Mouse (Mus musculus): ENCODE measurements around the gene Invs. TPM values are rescaled to one million over a fixed set of nuclear protein-coding genes. Genes with fewer than 3 reads are reported as not detected.

Gene Invs
- polyA plus RNA-seq, 1 experiment: 3.1 TPM

DNA sequence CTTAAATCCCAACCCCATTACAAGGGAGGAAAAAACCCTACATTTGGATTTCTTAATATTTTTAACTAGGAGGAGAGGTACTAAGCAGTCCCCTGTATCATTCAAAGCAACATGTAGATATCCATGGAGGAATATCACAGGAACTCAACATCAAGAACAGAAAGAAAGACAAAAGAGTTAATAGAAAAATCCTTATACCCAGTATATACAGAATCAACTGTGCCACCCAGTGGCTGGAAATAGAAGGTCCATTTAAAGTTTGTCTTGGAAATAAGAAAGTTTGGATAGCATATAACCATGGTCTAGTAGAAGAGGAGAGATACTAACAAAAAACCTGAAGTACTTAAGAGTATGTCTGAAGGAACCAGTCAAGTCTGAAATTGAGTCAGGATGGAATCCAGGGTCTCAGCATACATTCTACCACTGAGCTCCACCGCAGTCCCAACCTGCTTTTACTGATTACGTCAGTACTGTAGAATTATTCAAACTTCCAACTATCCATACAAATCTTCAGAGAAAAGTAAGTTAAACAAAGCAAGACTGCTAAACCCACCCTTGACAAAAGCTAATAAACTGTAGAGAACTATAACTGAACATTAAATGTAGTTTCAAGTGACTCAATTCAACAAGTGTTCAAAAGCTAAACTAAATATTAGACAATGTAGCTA is 174.7 kb downstream of the Invs start:
- Histone ChIP-seq H3K4me3 (no peak overlapping the region), H3K4me2 (ENCODE audit: low read depth) (no peak overlapping the region), H3K27me3 (ENCODE audit: control insufficient read depth, insufficient read depth, insufficient read length) (no peaks in the 10 kb centered on the region), H3ac (ENCODE audit: control insufficient read depth, insufficient read length) (no peak overlapping the region), H3K79me2 (ENCODE audit: control insufficient read depth, insufficient read depth) (peaks cover 4% of the 10 kb centered on the region), H3K36me3 (ENCODE audit: control insufficient read depth, insufficient read depth) (peaks cover 55% of the 10 kb centered on the region)
- TF ChIP-seq POLR2A (IDR thresholded peaks at IDR 0.05; ENCODE audit: insufficient read length, low read depth): no peak
- TF ChIP-seq USF1 (IDR thresholded peaks at IDR 0.05; ENCODE audit: low read depth): no peak
- no peak for TF ChIP-seq MAX (IDR thresholded peaks at IDR 0.05; ENCODE audit: low read depth)
- no peak for TF ChIP-seq MYOG (IDR thresholded peaks at IDR 0.05; ENCODE audit: control insufficient read depth in 1 of 3, insufficient read depth in 1 of 3, insufficient read length in 2 of 3, low read depth in 2 of 3)
- TF ChIP-seq TCF12 (IDR thresholded peaks at IDR 0.05; ENCODE audit: insufficient read depth, poor library complexity, severe bottlenecking): no peak
- TF ChIP-seq E2F4 (IDR thresholded peaks at IDR 0.05; ENCODE audit: insufficient read depth): no peak
- no peak for TF ChIP-seq MYOD1 (IDR thresholded peaks at IDR 0.05; ENCODE audit: control insufficient read depth in 1 of 3, insufficient read length in 2 of 3, low read depth in 2 of 3)
- no peak for TF ChIP-seq CEBPB (IDR thresholded peaks at IDR 0.05; ENCODE audit: insufficient read depth, poor library complexity, severe bottlenecking)

DNA sequence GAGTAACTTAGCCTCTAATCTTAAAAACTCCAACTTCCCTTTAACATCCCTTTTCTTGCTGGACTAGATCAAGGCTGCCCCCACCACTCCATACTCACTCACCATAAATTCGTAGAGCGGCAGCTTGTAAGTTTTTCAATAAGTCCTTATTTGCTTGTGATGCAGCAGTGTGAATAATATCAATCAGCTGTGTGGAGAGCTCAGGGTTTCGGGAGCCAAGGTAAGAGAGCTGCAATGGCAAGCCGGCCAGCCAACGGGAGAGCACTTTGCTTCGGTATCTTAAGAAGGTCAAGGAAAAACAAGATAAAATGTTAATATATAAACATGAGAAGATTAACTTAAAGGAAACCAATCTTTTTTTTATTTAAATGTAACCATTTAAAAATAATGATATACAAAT is 178.9 kb downstream of the Invs start:
- Histone ChIP-seq H3K27me3 (ENCODE audit: control insufficient read depth, insufficient read depth, insufficient read length) (no peaks in the 10 kb centered on the region), H3K36me3 (ENCODE audit: control insufficient read depth, insufficient read depth) (peaks cover 50% of the 10 kb centered on the region)
- TF ChIP-seq MAX (IDR thresholded peaks at IDR 0.05; ENCODE audit: low read depth): no peak

DNA sequence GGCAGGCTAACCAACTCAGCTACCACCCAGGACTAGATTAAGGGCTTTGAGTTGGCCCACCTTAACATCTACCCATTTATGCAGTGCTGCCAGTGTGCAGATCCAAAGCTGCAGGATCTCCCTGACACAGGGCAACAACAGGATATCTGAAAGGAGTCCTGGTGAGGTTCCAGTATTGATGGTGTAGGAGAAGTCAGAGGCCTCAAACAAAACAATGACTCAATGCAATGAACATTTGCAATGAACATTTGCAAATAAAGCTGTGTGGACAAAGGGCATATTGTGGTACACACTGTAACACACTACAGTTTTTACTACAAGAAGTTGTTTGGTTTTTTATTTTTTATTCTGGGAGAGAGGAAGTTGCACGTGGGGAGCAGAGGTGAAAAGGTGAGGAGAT is 181.5 kb downstream of the Invs start:
- Histone ChIP-seq H3K4me2 (ENCODE audit: low read depth) (no peak overlapping the region), H3K79me2 (ENCODE audit: control insufficient read depth, insufficient read depth) (no peaks in the 10 kb centered on the region), H3K36me3 (ENCODE audit: control insufficient read depth, insufficient read depth) (peaks cover 41% of the 10 kb centered on the region), H3K27me3 (ENCODE audit: control insufficient read depth, insufficient read depth, insufficient read length) (no peaks in the 10 kb centered on the region), H3ac (ENCODE audit: control insufficient read depth, insufficient read length) (no peak overlapping the region), H3K4me3 (no peak overlapping the region)
- TF ChIP-seq MYOG (IDR thresholded peaks at IDR 0.05; ENCODE audit: control insufficient read depth in 1 of 3, insufficient read depth in 1 of 3, insufficient read length in 2 of 3, low read depth in 2 of 3) (no peak), MAX (IDR thresholded peaks at IDR 0.05; ENCODE audit: low read depth) (no peak), REST (IDR thresholded peaks at IDR 0.05; ENCODE audit: insufficient read depth, insufficient read length) (no peak), E2F4 (IDR thresholded peaks at IDR 0.05; ENCODE audit: insufficient read depth) (no peak), POLR2AphosphoS2 (IDR thresholded peaks at IDR 0.05; ENCODE audit: insufficient read length, low read depth) (no peak), TCF3 (IDR thresholded peaks at IDR 0.05; ENCODE audit: insufficient read length, low read depth) (no peak), MYOD1 (IDR thresholded peaks at IDR 0.05; ENCODE audit: control insufficient read depth in 1 of 3, insufficient read length in 2 of 3, low read depth in 2 of 3) (no peak), CEBPB (IDR thresholded peaks at IDR 0.05; ENCODE audit: insufficient read depth, poor library complexity, severe bottlenecking) (no peak), POLR2A (IDR thresholded peaks at IDR 0.05; ENCODE audit: insufficient read length, low read depth) (no peak), TCF12 (IDR thresholded peaks at IDR 0.05; ENCODE audit: insufficient read depth, poor library complexity, severe bottlenecking) (no peak), USF1 (IDR thresholded peaks at IDR 0.05; ENCODE audit: low read depth) (no peak), SRF (IDR thresholded peaks at IDR 0.05; ENCODE audit: control insufficient read depth, insufficient read length, low read depth) (no peak)

More for the DNA sequence above, 178.9 kb downstream of the Invs start:
- Histone ChIP-seq H3K79me2 (ENCODE audit: control insufficient read depth, insufficient read depth) (peaks cover 4% of the 10 kb centered on the region), H3K4me3 (no peak overlapping the region), H3ac (ENCODE audit: control insufficient read depth, insufficient read length) (no peak overlapping the region), H3K4me2 (ENCODE audit: low read depth) (no peak overlapping the region)

DNA sequence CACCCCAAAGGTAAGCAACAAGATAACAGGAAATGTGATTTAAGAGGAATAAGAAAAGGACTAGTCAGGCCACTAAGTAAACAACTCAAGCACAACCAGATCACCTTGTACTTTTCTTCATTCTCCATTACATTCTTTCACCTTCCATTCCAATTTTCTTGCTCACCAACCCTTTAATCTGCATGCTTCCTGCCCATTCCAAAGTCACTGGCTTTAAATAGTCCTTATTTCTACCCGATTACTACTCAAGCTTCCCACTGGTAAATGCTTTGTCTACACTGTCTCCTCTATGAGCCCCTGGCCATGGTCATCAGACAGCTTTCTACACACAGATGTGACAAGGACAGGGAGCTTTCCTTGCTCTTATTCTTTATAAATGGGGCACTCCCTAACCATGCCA is 191.4 kb downstream of the Invs start:
- peak overlapping the region; percentile 65 for H3K4me3 ChIP-seq
- peaks cover 36% of the 10 kb centered on the region for H3K36me3 ChIP-seq (ENCODE audit: control insufficient read depth, insufficient read depth)
- H3K4me2 ChIP-seq (ENCODE audit: low read depth): peak overlapping the region; percentile 94
- TF ChIP-seq MAX (IDR thresholded peaks at IDR 0.05; ENCODE audit: low read depth): no peak
- TF ChIP-seq MYOG (IDR thresholded peaks at IDR 0.05; ENCODE audit: control insufficient read depth in 1 of 3, insufficient read depth in 1 of 3, insufficient read length in 2 of 3, low read depth in 2 of 3): no peak
- no peak for TF ChIP-seq POLR2AphosphoS2 (IDR thresholded peaks at IDR 0.05; ENCODE audit: insufficient read length, low read depth)
- TF ChIP-seq CEBPB (IDR thresholded peaks at IDR 0.05; ENCODE audit: insufficient read depth, poor library complexity, severe bottlenecking): no peak
- TF ChIP-seq SRF (IDR thresholded peaks at IDR 0.05; ENCODE audit: control insufficient read depth, insufficient read length, low read depth): no peak
- no peak for TF ChIP-seq REST (IDR thresholded peaks at IDR 0.05; ENCODE audit: insufficient read depth, insufficient read length)
- no peak for TF ChIP-seq MYOD1 (IDR thresholded peaks at IDR 0.05; ENCODE audit: control insufficient read depth in 1 of 3, insufficient read length in 2 of 3, low read depth in 2 of 3)
- TF ChIP-seq TCF12 (IDR thresholded peaks at IDR 0.05; ENCODE audit: insufficient read depth, poor library complexity, severe bottlenecking): no peak
- TF ChIP-seq POLR2A (IDR thresholded peaks at IDR 0.05; ENCODE audit: insufficient read length, low read depth): no peak
- TF ChIP-seq USF1 (IDR thresholded peaks at IDR 0.05; ENCODE audit: low read depth): no peak
- no peak for TF ChIP-seq E2F4 (IDR thresholded peaks at IDR 0.05; ENCODE audit: insufficient read depth)
- TF ChIP-seq TCF3 (IDR thresholded peaks at IDR 0.05; ENCODE audit: insufficient read length, low read depth): no peak
- H3K27me3 ChIP-seq (ENCODE audit: control insufficient read depth, insufficient read depth, insufficient read length): no peaks in the 10 kb centered on the region
- no peak overlapping the region for H3ac ChIP-seq (ENCODE audit: control insufficient read depth, insufficient read length)
- H3K79me2 ChIP-seq (ENCODE audit: control insufficient read depth, insufficient read depth): peaks cover 36% of the 10 kb centered on the region
